Mouse (Mus musculus) G1E-ER4 (cell line): ENCODE results near the gene Nos2. TPM values are rescaled to one million over a fixed set of nuclear protein-coding genes. Genes with fewer than 3 reads are reported as not detected.

Source experiments
- GATA1 ChIP-seq: IDR thresholded peaks from one replicate; pipeline ENCODE4 v1.8.0; 2012; ENCODE audit warnings: low read length, inconsistent platforms
- polyA plus RNA-seq: library from polyadenylated mRNA; stranded (reverse); fragments of >175 nt; gene quantifications from 2 replicates; pipeline ENCODE4 v1.2.3, GENCODE M21; 2012

Gene Nos2
- polyA plus RNA-seq, 1 experiment, result not detected

- TF ChIP-seq GATA1, result no peak
These were observed 14.1 kb downstream of the Nos2 start for GRCm38 (mm10) chr11:78934727-78935126.

- TF ChIP-seq GATA1, result no peak
These were observed 14.6 kb downstream of the Nos2 start for GRCm38 (mm10) chr11:78935178-78935577.

GRCm38 (mm10) chr11:78943083-78943482 lies 22.5 kb downstream of the Nos2 start:
- no peak for TF ChIP-seq GATA1

- no peak for TF ChIP-seq GATA1
These were observed 29.8 kb downstream of the Nos2 start for GRCm38 (mm10) chr11:78950365-78950764.

GRCm38 (mm10) chr11:78952467-78952866 lies 31.9 kb downstream of the Nos2 start:
- TF ChIP-seq GATA1, result no peak

- no peak for TF ChIP-seq GATA1
These were observed 35.7 kb downstream of the Nos2 start for GRCm38 (mm10) chr11:78956260-78956659.

- no peak for TF ChIP-seq GATA1
These were observed 38.8 kb downstream of the Nos2 start for GRCm38 (mm10) chr11:78959367-78959766.

- no peak for TF ChIP-seq GATA1
These were observed 39.4 kb downstream of the Nos2 start for GRCm38 (mm10) chr11:78959841-78960520.

GRCm38 (mm10) chr11:78961221-78961620 lies 40.6 kb downstream of the Nos2 start:
- no peak for TF ChIP-seq GATA1

- no peak for TF ChIP-seq GATA1
These were observed 46.8 kb downstream of the Nos2 start for GRCm38 (mm10) chr11:78967371-78967770.

- TF ChIP-seq GATA1, result no peak
These were observed 47.5 kb downstream of the Nos2 start for GRCm38 (mm10) chr11:78968121-78968520.

GRCm38 (mm10) chr11:78971096-78971495 lies 50.5 kb downstream of the Nos2 start:
- no peak for TF ChIP-seq GATA1

- no peak for TF ChIP-seq GATA1
These were observed 51.2 kb downstream of the Nos2 start for GRCm38 (mm10) chr11:78971746-78972145.

GRCm38 (mm10) chr11:78972328-78972727 lies 51.7 kb downstream of the Nos2 start:
- TF ChIP-seq GATA1, result no peak

GRCm38 (mm10) chr11:78972811-78973351 lies 52.3 kb downstream of the Nos2 start:
- TF ChIP-seq GATA1, result no peak

- no peak for TF ChIP-seq GATA1
These were observed 53.0 kb downstream of the Nos2 start for GRCm38 (mm10) chr11:78973381-78974150.
